Mouse (Mus musculus) CH12.LX (cell line): ENCODE measurements around the gene Vsir. TPM values are rescaled to one million over a fixed set of nuclear protein-coding genes. Genes with fewer than 3 reads are reported as not detected.

Experiments used
- DNase-seq: peaks from one replicate; pipeline ENCODE4 v3.0.0-alpha.2; 2013; ENCODE audit errors: extremely low read depth
- H3K27ac ChIP-seq: 2 replicates; pipeline ENCODE4 v1.5.1; 2012; ENCODE audit warnings: low read depth, mild to moderate bottlenecking, control low read depth, moderate library complexity; ENCODE audit not compliant: insufficient read depth
- H3K27me3 ChIP-seq: replicated peaks from 2 replicates; pipeline ENCODE3; 2012; ENCODE audit warnings: inconsistent platforms
- H3K36me3 ChIP-seq, 2 experiments: replicated peaks in 1 of 2; 2 replicates each; pipeline versions ENCODE3 to v1.6.1; 2012; ENCODE audit warnings: inconsistent platforms in 1 of 2, low read length in 1 of 2, mild to moderate bottlenecking in 1 of 2, mixed read lengths in 1 of 2, moderate library complexity in 1 of 2; ENCODE audit not compliant: control insufficient read depth in 1 of 2, insufficient read depth in 1 of 2
- H3K4me1 ChIP-seq, 2 experiments: 2 replicates each; pipeline ENCODE4 v1.6.1; 2012; ENCODE audit warnings: inconsistent platforms in 1 of 2, moderate library complexity in 1 of 2; ENCODE audit not compliant: insufficient read depth in 2 of 2, control insufficient read depth in 1 of 2
- H3K4me2 ChIP-seq: 2 replicates; pipeline ENCODE4 v1.6.1; 2012; ENCODE audit warnings: low read depth, mild to moderate bottlenecking, control low read depth; ENCODE audit not compliant: poor library complexity, insufficient read depth, severe bottlenecking
- H3K4me3 ChIP-seq, 3 experiments: fragments of 150-350 bp in 1 of 3; sonication (generic) in 1 of 3; replicated peaks in 1 of 3; 2 replicates each; pipeline versions ENCODE3 to v1.5.1; 2011 to 2012; ENCODE audit warnings: low read depth in 2 of 3, low read length in 2 of 3, mild to moderate bottlenecking in 2 of 3, moderate library complexity in 2 of 3, control low read depth in 1 of 3, improper control_type of control experiment in 1 of 3, inconsistent platforms in 1 of 3, mixed read lengths in 1 of 3; ENCODE audit not compliant: poor library complexity in 1 of 3
- H3K79me2 ChIP-seq: replicated peaks from 2 replicates; pipeline ENCODE4 v1.6.1; 2012; ENCODE audit warnings: mild to moderate bottlenecking, moderate library complexity; ENCODE audit not compliant: control insufficient read depth, poor library complexity, insufficient read depth, severe bottlenecking; ENCODE audit errors: extremely low read depth
- H3K9ac ChIP-seq: 2 replicates; pipeline ENCODE4 v1.6.1; 2012; ENCODE audit warnings: low read depth, mild to moderate bottlenecking, control low read depth, moderate library complexity; ENCODE audit not compliant: insufficient read depth
- H3K9me3 ChIP-seq: replicated peaks from 2 replicates; pipeline ENCODE3; 2012; ENCODE audit warnings: low read length, inconsistent platforms, mixed read lengths
- CHD2 ChIP-seq: IDR thresholded peaks from 2 replicates; pipeline ENCODE4 v1.6.1; 2011; ENCODE audit warnings: low read length, improper control_type of control experiment
- CTCF ChIP-seq, 2 experiments: IDR thresholded peaks in 1 of 2; conservative IDR thresholded peaks in 1 of 2; 2 replicates each; pipeline ENCODE4 v1.5.1; 2011 to 2012; ENCODE audit warnings: low read depth in 2 of 2, low read length in 2 of 2, improper control_type of control experiment in 1 of 2, inconsistent platforms in 1 of 2, mild to moderate bottlenecking in 1 of 2, moderate library complexity in 1 of 2
- ETS1 ChIP-seq: conservative IDR thresholded peaks from 2 replicates; pipeline ENCODE4 v1.6.1; 2012; ENCODE audit warnings: low read depth, mild to moderate bottlenecking, inconsistent platforms, low read length, improper control_type of control experiment, moderate library complexity
- HCFC1 ChIP-seq: IDR thresholded peaks from 2 replicates; pipeline ENCODE4 v1.6.1; 2012; ENCODE audit warnings: low read depth, mild to moderate bottlenecking, inconsistent platforms, low read length, improper control_type of control experiment
- JUN ChIP-seq: IDR thresholded peaks from 2 replicates; pipeline ENCODE4 v1.6.1; 2011; ENCODE audit warnings: low read depth, mild to moderate bottlenecking, low read length, improper control_type of control experiment, moderate library complexity; ENCODE audit not compliant: insufficient read depth
- MEF2A ChIP-seq: IDR thresholded peaks from 2 replicates; pipeline ENCODE4 v1.6.1; 2014; ENCODE audit warnings: low read depth, mild to moderate bottlenecking, inconsistent platforms, low read length, improper control_type of control experiment, borderline replicate concordance
- MYC ChIP-seq: IDR thresholded peaks from 2 replicates; pipeline ENCODE4 v1.6.1; 2011; ENCODE audit warnings: low read depth, mild to moderate bottlenecking, improper control_type of control experiment, low read length
- NELFE ChIP-seq: IDR thresholded peaks from 2 replicates; pipeline ENCODE4 v1.6.1; 2011; ENCODE audit warnings: low read depth, low read length, improper control_type of control experiment
- NRF1 ChIP-seq: IDR thresholded peaks from 2 replicates; pipeline ENCODE4 v1.6.1; 2014; ENCODE audit warnings: low read depth, mild to moderate bottlenecking, inconsistent platforms, low read length, improper control_type of control experiment, moderate library complexity
- POLR2A ChIP-seq: IDR thresholded peaks from 2 replicates; pipeline ENCODE4 v1.6.1; 2011; ENCODE audit warnings: low read depth, mild to moderate bottlenecking, improper control_type of control experiment, low read length
- RAD21 ChIP-seq: IDR thresholded peaks from 2 replicates; pipeline ENCODE4 v1.6.1; 2011; ENCODE audit warnings: low read depth, mild to moderate bottlenecking, low read length, improper control_type of control experiment, moderate library complexity
- SMC3 ChIP-seq: IDR thresholded peaks from 2 replicates; pipeline ENCODE4 v1.6.1; 2011; ENCODE audit warnings: low read depth, low read length, improper control_type of control experiment
- USF2 ChIP-seq: conservative IDR thresholded peaks from 2 replicates; pipeline ENCODE4 v1.6.1; 2011; ENCODE audit warnings: low read depth, low read length, improper control_type of control experiment
- ZC3H11A ChIP-seq: IDR thresholded peaks from 2 replicates; pipeline ENCODE4 v1.6.1; 2012; ENCODE audit warnings: low read depth, mild to moderate bottlenecking, inconsistent platforms, low read length, improper control_type of control experiment
- ZNF384 ChIP-seq: IDR thresholded peaks from 2 replicates; pipeline ENCODE4 v1.6.1; 2012; ENCODE audit warnings: low read depth, low read length, improper control_type of control experiment, inconsistent platforms
- dilution Hi-C: fragments of 300-500 bp; cut with MboI; formaldehyde crosslinking; loops from 2 replicates; pipeline ENCODE4 v1.14.3; 2020; ENCODE audit warnings: low sequenced_read_pairs; ENCODE audit not compliant: extremely low pct_unique_long_range_greater_than_20kb, extremely low pct_ligation_motif_present
- in situ Hi-C: fragments of 300-500 bp; cut with MboI; formaldehyde crosslinking; loops from 3 replicates; pipeline ENCODE4 v1.14.3; 2019; ENCODE audit warnings: low sequenced_read_pairs, low pct_ligation_motif_present, low pct_unique_long_range_greater_than_20kb, mixed read lengths
- polyA plus RNA-seq: library from polyadenylated mRNA; unstranded; fragments of >175 nt; gene quantifications from 2 replicates; pipeline ENCODE4 v1.2.1, GENCODE M21; 2012; ENCODE audit warnings: low read depth; ENCODE audit not compliant: insufficient read length
- total RNA-seq, 2 experiments: library from RNA; depleted of rRNA; stranded (reverse); fragments of 300-350 nt in 1 of 2; fragments of >200 nt in 1 of 2; gene quantifications; 2 replicates each; pipeline ENCODE4 v1.2.3; 2012 to 2014

Gene Vsir
- total and polyA plus RNA-seq, 3 experiments = 4.7 to 9.5 (median 5.5) TPM

DNA sequence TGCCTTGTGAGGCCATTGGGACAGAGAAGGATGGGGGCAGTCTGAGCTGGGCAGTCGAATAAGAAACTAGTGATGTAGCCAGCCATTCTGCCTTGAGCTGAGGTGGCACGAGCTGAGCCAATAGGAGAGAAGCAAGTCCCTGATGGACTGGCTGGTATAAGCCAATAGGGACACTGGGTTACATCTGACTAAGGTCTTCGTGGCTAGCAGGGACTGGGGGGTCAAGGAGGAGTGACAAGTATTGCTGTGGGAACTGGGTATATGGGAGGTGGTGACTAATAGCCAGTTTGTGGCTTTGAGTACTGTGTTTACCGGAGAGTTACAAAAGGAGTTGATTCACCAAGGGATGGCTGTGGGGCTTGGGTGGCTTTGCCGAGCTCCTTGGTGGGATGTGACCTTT, 49.0 kb downstream of the Vsir start:
- H3K27ac ChIP-seq = no peak overlapping the region
- in situ Hi-C loops = loop anchor here (25.0 kb wide), 1 partner anchor 483 kb away; no protein-coding TSS in a partner anchor
- H3K36me3 ChIP-seq = peaks cover 5 to 13% of the 10 kb centered on the region in 2 experiments
- H3K4me3 ChIP-seq = no peak overlapping the region
- dilution Hi-C loops = no loop called here
- TF ChIP-seq RAD21 (no peak), ETS1 (no peak), NELFE (no peak), CHD2 (no peak), NRF1 (no peak), POLR2A (no peak), USF2 (no peak), HCFC1 (no peak), JUN (no peak), ZNF384 (no peak)
- TF ChIP-seq, all 38 proteins: peak for 0
- H3K4me2 ChIP-seq = no peak overlapping the region
- peaks cover 0 to 12% of the 10 kb centered on the region in 2 experiments; a peak in 3 of 4 replicates for H3K4me1 ChIP-seq
- peaks cover 1% of the 10 kb centered on the region for H3K27me3 ChIP-seq
- no peak for DNase-seq
- H3K9ac ChIP-seq = no peak overlapping the region
- H3K79me2 ChIP-seq = no peaks in the 10 kb centered on the region; the same call in 1 of the 2 replicates
- no peaks in the 10 kb centered on the region for H3K9me3 ChIP-seq

DNA sequence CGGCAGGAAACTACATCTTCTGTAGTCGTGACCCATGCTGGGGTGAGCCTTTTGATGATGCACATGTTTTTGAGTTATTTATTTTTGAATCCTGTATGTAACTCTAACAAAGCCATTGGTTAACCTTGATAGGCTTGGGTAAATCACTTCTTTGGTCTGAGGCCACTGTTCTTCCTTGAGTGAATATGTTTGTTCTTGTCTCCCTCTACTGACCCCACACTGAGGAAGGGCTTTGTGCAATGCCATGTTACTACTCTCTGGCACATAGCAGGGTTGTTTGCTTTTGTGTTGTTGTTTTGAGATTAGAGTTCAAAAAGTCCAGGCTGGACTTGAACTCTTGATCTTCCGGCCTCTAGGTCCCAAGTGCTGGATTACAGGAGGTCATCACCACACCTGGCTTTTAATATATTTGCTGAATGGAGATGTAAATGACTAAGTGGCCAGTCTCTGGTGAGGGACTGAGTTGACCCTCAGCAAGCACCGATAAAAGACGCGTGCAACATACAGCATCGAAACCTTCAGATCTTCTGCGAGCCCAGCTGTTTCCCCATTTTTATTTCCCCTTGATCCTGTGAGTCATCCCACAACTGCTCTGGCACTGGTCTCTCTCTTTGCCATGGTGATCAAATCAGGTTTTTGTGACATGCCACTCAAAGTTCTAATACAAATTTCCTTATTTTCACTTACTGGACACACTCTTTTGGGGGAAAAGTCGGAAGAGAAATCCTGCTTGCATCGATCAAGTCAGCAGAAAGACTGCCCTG, 51.6 kb downstream of the Vsir start:
- Histone ChIP-seq H3K9ac (no peak overlapping the region), H3K27me3 (peaks cover 7% of the 10 kb centered on the region), H3K4me1 (no peaks in the 10 kb centered on the region), H3K4me2 (no peak overlapping the region), H3K27ac (no peak overlapping the region), H3K36me3 (peaks cover 0 to 4% of the 10 kb centered on the region in 2 experiments), H3K79me2 (no peaks in the 10 kb centered on the region), H3K9me3 (no peaks in the 10 kb centered on the region), H3K4me3 (no peak overlapping the region)
- dilution Hi-C loops = no loop called here
- TF ChIP-seq MEF2A (no peak), MYC (no peak), RAD21 (peak; percentile 79), CTCF (conservative IDR thresholded peaks at IDR 0.05 in 1 of 2, IDR thresholded peaks at IDR 0.05 in 1 of 2; ENCODE audit: low read depth in 2 of 2, low read length in 2 of 2) (peak in 1 of 2 experiments; percentile 72; a peak in 2 of 4 replicates), ZC3H11A (peak; percentile 59), SMC3 (peak; percentile 81)
- in situ Hi-C loops = loop anchor here (25.0 kb wide), 1 partner anchor 486 kb away; no protein-coding TSS in a partner anchor
- no peak for DNase-seq
